Mouse (Mus musculus) G1E (cell line): ENCODE measurements around the gene Mpi.

ENCODE experiments used
- CTCF ChIP-seq: IDR thresholded peaks from 2 replicates; pipeline ENCODE4 v1.5.1; 2012; ENCODE audit warnings: low read depth, low read length, inconsistent platforms, mixed read lengths
- GATA1 ChIP-seq: IDR thresholded peaks from 2 replicates; pipeline ENCODE4 v1.6.1; 2012; ENCODE audit warnings: borderline replicate concordance, low read length, inconsistent platforms, mixed read lengths
- GATA2 ChIP-seq: IDR thresholded peaks from 2 replicates; pipeline ENCODE4 v1.6.1; 2012; ENCODE audit warnings: low read depth, low read length, inconsistent platforms, borderline replicate concordance
- POLR2AphosphoS5 ChIP-seq: IDR thresholded peaks from 2 replicates; pipeline ENCODE4 v1.6.1; 2012; ENCODE audit warnings: low read depth, low read length, inconsistent platforms; ENCODE audit not compliant: insufficient replicate concordance
- TAL1 ChIP-seq: conservative IDR thresholded peaks from 2 replicates; pipeline ENCODE4 v1.6.1; 2012; ENCODE audit warnings: low read depth, low read length, inconsistent platforms, mixed read lengths

DNA sequence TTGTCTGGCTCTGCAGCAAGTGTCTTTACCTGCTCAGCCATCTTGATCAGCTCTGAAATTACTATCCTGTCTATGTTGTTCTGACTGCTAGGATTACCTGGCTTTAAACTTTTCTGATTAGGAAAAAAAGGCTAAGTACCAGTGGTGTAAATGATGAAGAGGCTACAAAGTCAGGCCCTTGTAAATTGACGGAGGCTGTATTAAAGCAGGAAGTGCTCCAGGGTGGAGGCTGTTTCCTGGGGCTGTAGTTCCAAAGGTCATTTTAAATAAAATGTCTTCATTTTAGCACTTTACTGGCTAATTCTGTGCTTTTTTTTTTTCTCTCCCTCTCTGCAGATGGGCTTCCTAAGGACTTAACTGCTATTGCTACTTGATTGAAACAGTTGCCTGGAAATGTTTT, 20.6 kb downstream of the Mpi start:
- TF ChIP-seq GATA1 = no peak
- TF ChIP-seq CTCF = no peak
- TF ChIP-seq GATA2 = no peak
- TF ChIP-seq POLR2AphosphoS5 = no peak
- no peak for TF ChIP-seq TAL1
